11 mouse cellular contexts compared by ENCODE assay signal in the genomic region with DNA sequence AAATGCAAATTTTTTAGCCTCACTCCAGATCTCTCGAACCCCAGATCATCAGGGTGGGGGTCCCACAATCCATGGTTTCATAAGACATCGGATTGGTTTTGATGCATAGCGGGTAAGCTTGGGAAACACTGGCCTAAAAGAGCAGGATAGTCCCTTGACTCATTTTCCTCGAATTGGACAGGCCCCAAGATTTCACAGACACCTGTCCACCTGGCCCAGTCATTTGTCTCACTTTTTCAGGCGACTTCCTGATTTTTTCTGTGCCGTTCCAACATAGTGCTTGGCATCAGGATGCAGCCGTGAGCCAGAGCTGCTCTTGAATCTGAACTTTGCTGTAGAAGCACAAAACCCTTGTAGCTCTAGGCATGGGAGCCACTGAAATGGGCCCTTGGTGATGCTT. TPM values are rescaled to one million over a fixed set of nuclear protein-coding genes. Genes with fewer than 3 reads are reported as not detected.
"Had no signal": no experiment of that assay in that cellular context is flagged by ENCODE, and none has a peak within 500 bp of the region (broad histone marks: within the 10 kb centered on the region; RNA-seq: fewer than 3 reads in every experiment).

No protein-coding gene starts in this region.

- H3K4me3 ChIP-seq: left cerebral cortex, adult 2 months; limb, embryonic 15.5 days; liver, embryonic 13.5 days; lung, embryonic 15.5 days; midbrain, embryonic 13.5 days had no signal

- H3K36me3 ChIP-seq: liver, embryonic 13.5 days had no signal

- H3K27me3 ChIP-seq: limb, embryonic 15.5 days; lung, embryonic 15.5 days; midbrain, embryonic 13.5 days had no signal

- H3K9me3 ChIP-seq: limb, embryonic 15.5 days; liver, embryonic 13.5 days; lung, embryonic 15.5 days; midbrain, embryonic 13.5 days had no signal

- DNase-seq: kidney, postnatal 25 days; liver, embryonic 13.5 days; liver, postnatal 0 days; right cerebral cortex, postnatal 14 days; thymus, postnatal 36 days had no signal

- H3K9ac ChIP-seq: limb, embryonic 15.5 days; liver, embryonic 13.5 days; liver, postnatal 0 days; lung, embryonic 15.5 days; midbrain, embryonic 13.5 days had no signal

- H3K27ac ChIP-seq: left cerebral cortex, adult 2 months; limb, embryonic 15.5 days; liver, embryonic 13.5 days; lung, embryonic 15.5 days; midbrain, embryonic 13.5 days had no signal

- ATAC-seq: liver, postnatal 0 days; midbrain, embryonic 13.5 days had no signal

- H3K4me1 ChIP-seq: liver, embryonic 13.5 days; midbrain, embryonic 13.5 days had no signal

RNA-seq across cellular contexts. Expression of a gene that starts 52.1 kb away (rescaled TPM):
- total RNA-seq: megakaryocyte progenitor cell, adult 5-6 weeks had no signal
- polyA plus RNA-seq: liver, postnatal 0 days; neural tube, embryonic 14.5 days had no signal
